Mouse (Mus musculus) kidney, adult 18-20 months (tissue): ENCODE results near the gene Rer1.

Experiments
- DNase-seq: peaks from one replicate; pipeline ENCODE4 v3.0.0; 2021

The Rer1 gene

GRCm38 (mm10) chr4:155086108-155087024 is at the start of gene Rer1, which contains the start of gene Morn1:
Gene Rer1 (minus strand): TSS chr4:155086382.
Gene Morn1 (plus strand): TSS chr4:155086577.
- DNase-seq, result peak; percentile 100

- no peak for DNase-seq
These were observed 48.5 kb upstream of the Rer1 start for GRCm38 (mm10) chr4:155134686-155135172.

GRCm38 (mm10) chr4:155133658-155134417 is 47.7 kb upstream of the Rer1 start:
- no peak for DNase-seq

GRCm38 (mm10) chr4:155133188-155133587 is 47.0 kb upstream of the Rer1 start:
- no peak for DNase-seq

GRCm38 (mm10) chr4:155130616-155131015 is 44.4 kb upstream of the Rer1 start:
- DNase-seq, result no peak

GRCm38 (mm10) chr4:155129996-155130395 is 43.8 kb upstream of the Rer1 start:
- DNase-seq, result no peak

GRCm38 (mm10) chr4:155129132-155129917 is 43.1 kb upstream of the Rer1 start:
- peak; percentile 70 for DNase-seq

- DNase-seq, result no peak
These were observed 42.2 kb upstream of the Rer1 start for GRCm38 (mm10) chr4:155128411-155128810.

- no peak for DNase-seq
These were observed 40.6 kb upstream of the Rer1 start for GRCm38 (mm10) chr4:155126602-155127372.

- DNase-seq, result no peak
These were observed 40.0 kb upstream of the Rer1 start for GRCm38 (mm10) chr4:155126194-155126593.

GRCm38 (mm10) chr4:155125310-155125709 is 39.1 kb upstream of the Rer1 start:
- no peak for DNase-seq

- no peak for DNase-seq
These were observed 37.8 kb upstream of the Rer1 start for GRCm38 (mm10) chr4:155123868-155124534.

- no peak for DNase-seq
These were observed 36.4 kb upstream of the Rer1 start for GRCm38 (mm10) chr4:155122444-155123040.

- DNase-seq, result no peak
These were observed 35.8 kb upstream of the Rer1 start for GRCm38 (mm10) chr4:155121915-155122443.

- DNase-seq, result no peak
These were observed 35.0 kb upstream of the Rer1 start for GRCm38 (mm10) chr4:155121222-155121621.

- DNase-seq, result no peak
These were observed 34.4 kb upstream of the Rer1 start for GRCm38 (mm10) chr4:155120583-155120982.

- no peak for DNase-seq
These were observed 33.9 kb upstream of the Rer1 start for GRCm38 (mm10) chr4:155120038-155120437.

- no peak for DNase-seq
These were observed 32.1 kb upstream of the Rer1 start for GRCm38 (mm10) chr4:155118278-155118677.

GRCm38 (mm10) chr4:155117396-155117978 is 31.3 kb upstream of the Rer1 start:
- DNase-seq, result no peak

- no peak for DNase-seq
These were observed 30.4 kb upstream of the Rer1 start for GRCm38 (mm10) chr4:155116607-155117006.
